Mouse (Mus musculus): ENCODE measurements around the gene Fxyd1. TPM values are rescaled to one million over a fixed set of nuclear protein-coding genes. Genes with fewer than 3 reads are reported as not detected.

Fxyd1 gene
- polyA plus RNA-seq (2015; fragmentation: Nextera tagmentation; extraction: Ambion mirVana) = 175 and 211 TPM in 2 replicates

DNA sequence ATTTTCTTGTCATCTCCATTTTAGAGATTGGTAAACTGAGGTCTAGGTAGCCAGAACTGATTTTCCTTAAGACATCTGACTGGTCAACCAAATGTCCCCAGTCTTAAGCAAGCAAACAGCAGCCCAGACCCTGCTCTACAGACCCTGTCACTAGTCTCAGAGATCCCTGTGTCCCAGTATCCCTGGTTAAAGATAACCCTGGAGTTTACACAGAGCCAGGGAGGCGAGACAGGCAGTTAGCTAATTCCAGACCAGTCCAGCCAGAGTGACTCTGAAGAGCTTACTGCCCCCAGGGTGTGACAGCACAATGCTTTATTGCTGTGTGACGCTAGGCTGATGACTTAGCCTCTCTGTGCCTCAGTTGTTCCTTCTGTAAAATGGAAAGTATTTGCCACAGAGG lies at the start of gene Fxyd1:
Gene Fxyd1, minus strand, starts transcription at position 129 of the 400 bp plus-strand sequence.
- WGBS = 69% methylated on average over 2 of the region's 2 CpGs
- H3K4me3 ChIP-seq (ENCODE audit: low read depth, low read length) = no peak within 1 kb of the TSS

DNA sequence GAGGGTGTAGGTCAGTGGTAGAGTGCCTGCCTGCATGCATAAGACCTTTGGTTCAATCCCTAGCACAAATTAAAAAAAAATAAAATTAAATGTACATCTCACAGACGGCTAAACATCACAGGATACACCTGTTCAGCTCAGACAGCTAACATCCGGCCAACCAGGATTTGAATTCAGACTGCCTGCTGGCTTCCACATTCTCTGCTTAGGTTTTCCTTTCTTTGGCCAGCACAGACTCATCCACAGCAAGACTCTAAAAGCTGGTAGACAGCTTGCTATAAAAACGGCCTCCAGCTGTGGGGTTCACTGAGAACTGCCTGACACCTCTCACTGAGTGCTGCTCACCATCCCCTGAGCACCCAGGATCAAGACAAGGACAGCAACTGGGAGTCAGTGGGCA lies 49.2 kb upstream of the Fxyd1 start:
- H3K27me3 ChIP-seq (replicated peaks; ENCODE audit: insufficient read depth, low read length) = no peaks in the 10 kb centered on the region
- DNase-seq (ENCODE audit: low spot score) = no peak
- TF ChIP-seq EP300 (IDR thresholded peaks at IDR 0.05) (no peak), CTCF (IDR thresholded peaks at IDR 0.05) (no peak)

More for the DNA sequence above, at the start of gene Fxyd1:
- peaks cover 10% of the 10 kb centered on the region for H3K27me3 ChIP-seq (replicated peaks; ENCODE audit: insufficient read depth, low read length)
- H3K9ac ChIP-seq (replicated peaks; ENCODE audit: low read depth) = no peak within 1 kb of the TSS
- ATAC-seq = no peak
- no peak for DNase-seq (ENCODE audit: low spot score)
- H3K36me3 ChIP-seq (ENCODE audit: insufficient read depth, low read length) = no peaks in the 10 kb centered on the region
- no peak within 1 kb of the TSS for H3K4me2 ChIP-seq (replicated peaks; ENCODE audit: low read depth, low read length)
- 0 out of 2 replicates have a peak, but pooled peaks cover 3% of the 10 kb centered on the region for H3K4me1 ChIP-seq (ENCODE audit: insufficient read depth, low read depth, low read length)
- no peak for TF ChIP-seq CTCF (IDR thresholded peaks at IDR 0.05)
- no peak for TF ChIP-seq EP300 (IDR thresholded peaks at IDR 0.05)
- no peaks in the 10 kb centered on the region for H3K9me3 ChIP-seq (ENCODE audit: low read length)
- H3K27ac ChIP-seq (ENCODE audit: low read length) = no peak within 1 kb of the TSS; the same call in 1 of the 2 replicates

DNA sequence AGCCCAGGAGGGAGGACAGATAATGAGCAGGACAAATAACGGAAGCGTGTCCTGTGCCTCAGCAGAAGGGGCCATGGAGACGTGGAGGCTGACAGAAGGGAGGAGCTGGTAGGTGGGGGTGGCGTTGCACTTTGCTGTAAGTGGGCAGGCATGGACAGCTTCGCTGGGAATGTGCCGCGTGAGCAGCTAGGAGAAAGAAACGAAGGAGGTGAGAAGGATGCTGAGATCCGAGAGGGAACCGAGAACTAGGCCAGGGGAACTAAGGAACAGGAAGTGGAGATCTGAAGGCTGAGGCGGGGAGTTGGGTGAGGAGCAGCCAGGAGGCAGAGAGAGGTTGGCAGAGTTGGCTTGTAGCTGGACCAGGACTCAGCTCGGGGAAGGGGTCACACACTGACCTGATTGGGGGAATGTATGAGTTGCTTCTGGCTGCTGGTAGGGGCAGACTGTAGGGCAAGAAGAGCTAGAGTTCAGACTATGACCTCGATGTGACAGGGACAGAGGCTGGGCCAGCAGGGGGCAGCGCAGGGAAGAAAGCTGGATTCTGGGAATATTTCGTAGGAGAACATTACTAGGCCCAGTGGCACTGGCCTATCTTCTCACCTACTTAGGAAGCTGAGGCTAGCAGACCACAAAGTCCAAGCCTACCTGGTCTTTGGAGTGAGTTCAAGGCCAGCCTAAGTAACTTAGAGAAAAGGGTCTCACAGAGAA lies 48.2 kb upstream of the Fxyd1 start:
- no peaks in the 10 kb centered on the region for H3K27me3 ChIP-seq (replicated peaks; ENCODE audit: insufficient read depth, low read length)
- ATAC-seq (no peak), DNase-seq (ENCODE audit: low spot score) (no peak)
- no peaks in the 10 kb centered on the region for H3K9me3 ChIP-seq (ENCODE audit: low read length)
- no peaks in the 10 kb centered on the region for H3K4me1 ChIP-seq (ENCODE audit: insufficient read depth, low read depth, low read length)
- no peaks in the 10 kb centered on the region for H3K36me3 ChIP-seq (ENCODE audit: insufficient read depth, low read length)
- H3K4me3 ChIP-seq (ENCODE audit: low read depth, low read length) = no peak overlapping the region
- TF ChIP-seq EP300 (IDR thresholded peaks at IDR 0.05) (no peak), CTCF (IDR thresholded peaks at IDR 0.05) (peak; percentile 75)
- H3K27ac ChIP-seq (ENCODE audit: low read length) = no peak overlapping the region
- no peak overlapping the region for H3K9ac ChIP-seq (replicated peaks; ENCODE audit: low read depth)
- H3K4me2 ChIP-seq (replicated peaks; ENCODE audit: low read depth, low read length) = no peak overlapping the region
- 39% methylated on average over 15 of the region's 15 CpGs for WGBS

More for the DNA sequence above, 49.2 kb upstream of the Fxyd1 start:
- H3K9me3 ChIP-seq (ENCODE audit: low read length) = no peaks in the 10 kb centered on the region
- H3K9ac ChIP-seq (replicated peaks; ENCODE audit: low read depth) = no peak overlapping the region
- no peaks in the 10 kb centered on the region for H3K36me3 ChIP-seq (ENCODE audit: insufficient read depth, low read length)
- 40% methylated on average over 3 of the region's 3 CpGs for WGBS
- H3K4me1 ChIP-seq (ENCODE audit: insufficient read depth, low read depth, low read length) = no peaks in the 10 kb centered on the region
- no peak overlapping the region for H3K4me3 ChIP-seq (ENCODE audit: low read depth, low read length)
- H3K27ac ChIP-seq (ENCODE audit: low read length) = no peak overlapping the region
- no peak for ATAC-seq
- no peak overlapping the region for H3K4me2 ChIP-seq (replicated peaks; ENCODE audit: low read depth, low read length)

DNA sequence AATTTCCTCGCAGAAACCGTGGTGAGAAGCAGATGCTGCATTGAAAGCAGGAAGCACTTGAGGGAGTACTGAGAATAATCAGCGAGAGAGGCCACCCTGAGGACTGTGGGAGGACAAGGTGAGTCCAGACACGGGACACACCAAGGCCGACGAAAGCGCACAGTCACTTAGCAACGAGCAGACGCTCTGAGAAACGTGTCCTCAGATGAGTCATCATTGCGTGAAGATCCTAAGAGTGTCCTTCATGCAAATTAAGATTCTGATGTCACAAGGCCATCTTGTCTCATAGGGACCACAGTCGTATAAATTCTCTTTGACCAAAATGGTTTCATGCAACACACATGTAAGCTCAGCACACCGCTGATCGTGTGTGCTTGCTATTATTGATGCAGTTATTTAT lies 43.8 kb upstream of the Fxyd1 start:
- Histone ChIP-seq H3K9me3 (ENCODE audit: low read length) (no peaks in the 10 kb centered on the region), H3K4me3 (ENCODE audit: low read depth, low read length) (no peak overlapping the region), H3K4me1 (ENCODE audit: insufficient read depth, low read depth, low read length) (no peaks in the 10 kb centered on the region), H3K27ac (ENCODE audit: low read length) (no peak overlapping the region), H3K27me3 (replicated peaks; ENCODE audit: insufficient read depth, low read length) (no peaks in the 10 kb centered on the region), H3K4me2 (replicated peaks; ENCODE audit: low read depth, low read length) (no peak overlapping the region), H3K9ac (replicated peaks; ENCODE audit: low read depth) (no peak overlapping the region), H3K36me3 (ENCODE audit: insufficient read depth, low read length) (no peaks in the 10 kb centered on the region)
- DNase-seq (ENCODE audit: low spot score) (no peak), ATAC-seq (no peak)
- 70% methylated on average over 14 of the region's 14 CpGs for WGBS
- TF ChIP-seq CTCF (IDR thresholded peaks at IDR 0.05) (no peak), EP300 (IDR thresholded peaks at IDR 0.05) (no peak)

DNA sequence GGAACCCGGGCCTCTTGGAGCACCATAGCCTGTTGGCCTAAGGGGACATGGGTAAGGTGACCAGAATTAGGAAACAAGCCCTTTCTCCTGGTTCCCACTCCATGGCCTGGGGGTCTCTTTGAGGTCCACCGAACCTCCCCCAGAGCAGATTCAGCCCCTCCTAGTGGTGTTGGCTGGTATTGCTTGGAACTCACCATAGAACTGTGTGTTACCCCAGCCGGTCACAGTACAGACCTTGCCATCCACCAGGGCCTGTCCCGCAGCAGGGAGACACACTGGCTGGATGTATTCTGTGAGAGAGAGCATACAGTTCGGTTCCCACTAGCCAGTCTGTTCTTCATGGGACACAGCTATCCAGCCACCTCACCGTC lies 42.6 kb upstream of the Fxyd1 start:
- Histone ChIP-seq H3K4me1 (ENCODE audit: insufficient read depth, low read depth, low read length) (no peaks in the 10 kb centered on the region), H3K27me3 (replicated peaks; ENCODE audit: insufficient read depth, low read length) (no peaks in the 10 kb centered on the region), H3K9me3 (ENCODE audit: low read length) (no peaks in the 10 kb centered on the region), H3K36me3 (ENCODE audit: insufficient read depth, low read length) (no peaks in the 10 kb centered on the region), H3K4me3 (ENCODE audit: low read depth, low read length) (no peak overlapping the region), H3K9ac (replicated peaks; ENCODE audit: low read depth) (no peak overlapping the region), H3K4me2 (replicated peaks; ENCODE audit: low read depth, low read length) (no peak overlapping the region), H3K27ac (ENCODE audit: low read length) (no peak overlapping the region)
- DNase-seq (ENCODE audit: low spot score) = no peak
- TF ChIP-seq CTCF (IDR thresholded peaks at IDR 0.05) = peak; percentile 24
- no peak for TF ChIP-seq EP300 (IDR thresholded peaks at IDR 0.05)
- ATAC-seq = no peak
- WGBS = 76% methylated on average over 6 of the region's 6 CpGs

DNA sequence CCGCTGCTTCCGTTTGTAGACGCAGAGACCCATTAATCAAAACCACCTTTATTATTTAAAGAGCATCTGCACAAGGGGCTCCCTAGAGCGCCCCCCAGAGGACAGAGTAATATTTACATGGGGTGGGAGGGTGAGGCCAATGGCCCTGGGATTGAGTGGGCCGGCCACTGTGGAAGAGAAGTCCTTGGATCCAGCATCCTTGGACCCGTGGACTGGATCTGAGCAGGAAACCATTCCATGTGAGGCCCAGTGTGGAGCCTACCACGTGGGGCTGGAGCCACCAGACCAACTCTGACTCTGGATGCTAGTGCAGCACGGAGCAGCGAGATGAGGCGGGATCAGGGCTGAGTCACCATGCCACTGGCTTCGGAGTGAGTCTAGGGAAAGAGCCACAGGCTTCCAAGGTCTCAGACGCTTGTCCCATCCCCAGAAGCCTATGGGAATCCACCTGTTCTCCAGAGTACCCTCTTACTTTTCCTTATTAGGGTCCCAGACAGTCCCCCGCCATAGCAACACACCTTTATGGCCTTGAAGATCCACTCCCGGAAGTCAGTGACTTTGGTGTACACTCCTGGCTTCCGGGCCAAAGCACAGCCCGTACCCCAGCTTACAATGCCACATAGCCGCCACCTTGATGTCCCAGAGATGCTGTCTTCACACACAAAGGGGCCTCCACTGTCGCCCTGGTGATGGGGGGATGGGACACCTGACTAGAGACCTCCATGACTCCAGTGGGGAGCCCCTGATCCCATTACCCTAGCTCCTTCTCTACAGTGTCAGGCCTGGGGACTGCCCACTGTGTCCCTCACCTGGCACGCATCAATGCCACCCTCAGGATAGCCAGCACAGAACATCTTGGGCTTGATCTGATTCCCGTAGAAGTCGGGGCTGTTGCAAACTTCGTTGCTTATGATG lies 42.0 kb upstream of the Fxyd1 start:
- H3K4me2 ChIP-seq (replicated peaks; ENCODE audit: low read depth, low read length) = no peak overlapping the region
- no peak for ATAC-seq
- WGBS = 79% methylated on average over 22 of the region's 22 CpGs
- no peaks in the 10 kb centered on the region for H3K4me1 ChIP-seq (ENCODE audit: insufficient read depth, low read depth, low read length)
- H3K27ac ChIP-seq (ENCODE audit: low read length) = no peak overlapping the region
- no peak for DNase-seq (ENCODE audit: low spot score)
- no peak overlapping the region for H3K4me3 ChIP-seq (ENCODE audit: low read depth, low read length)
- H3K9me3 ChIP-seq (ENCODE audit: low read length) = no peaks in the 10 kb centered on the region
- no peak for TF ChIP-seq EP300 (IDR thresholded peaks at IDR 0.05)
- TF ChIP-seq CTCF (IDR thresholded peaks at IDR 0.05) = peak; percentile 46
- H3K36me3 ChIP-seq (ENCODE audit: insufficient read depth, low read length) = no peaks in the 10 kb centered on the region
- H3K9ac ChIP-seq (replicated peaks; ENCODE audit: low read depth) = no peak overlapping the region
- H3K27me3 ChIP-seq (replicated peaks; ENCODE audit: insufficient read depth, low read length) = no peaks in the 10 kb centered on the region
